Mouse (Mus musculus) testis, adult 2 months (tissue): Measurements from ENCODE around the gene Lin28a.
A peak's percentile ranks its signal among the peaks of the same experiment; 100 is the strongest.

ENCODE experiments used
- CTCF ChIP-seq: fragments of 200-500 bp; IDR thresholded peaks from 2 replicates; pipeline ENCODE4 v1.5.1; 2012; ENCODE audit warnings: low read depth, mild to moderate bottlenecking, inconsistent platforms, low read length, moderate library complexity; ENCODE audit not compliant: control insufficient read depth, insufficient read depth, insufficient replicate concordance
- POLR2A ChIP-seq: fragments of 200-500 bp; IDR thresholded peaks from 2 replicates; pipeline ENCODE4 v1.6.1; 2012; ENCODE audit warnings: low read depth, mild to moderate bottlenecking, inconsistent platforms, low read length, moderate library complexity; ENCODE audit not compliant: control insufficient read depth

DNA sequence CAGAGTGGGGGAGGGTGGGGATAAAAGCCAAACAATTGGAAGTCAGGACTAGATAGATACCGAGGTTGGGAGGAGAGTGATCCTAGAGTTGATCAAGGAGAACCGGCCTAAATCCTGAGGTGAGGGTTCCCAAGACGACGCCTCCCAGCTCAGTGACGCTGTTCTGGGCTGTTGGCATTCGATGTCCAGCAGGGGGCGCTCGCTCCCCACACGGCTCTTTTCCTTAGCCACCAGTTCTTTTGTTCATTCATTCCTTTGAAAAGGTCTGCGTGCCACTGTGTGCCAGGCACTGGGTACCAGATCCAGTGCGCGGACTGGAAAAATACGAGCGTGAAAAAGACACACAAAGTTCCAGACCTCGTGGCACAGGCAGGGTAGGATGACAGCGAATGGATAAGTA lies 17.3 kb upstream of the Lin28a start:
- TF ChIP-seq POLR2A (no peak), CTCF (peak; percentile 99)
